Mouse (Mus musculus) heart, postnatal 0 days (tissue): ENCODE data around the gene Rpl37.

ENCODE experiments used
- CTCF ChIP-seq: IDR thresholded peaks from 2 replicates; pipeline ENCODE4 v1.5.1; 2016; ENCODE audit warnings: antibody characterized with exemption, control low read depth, low read depth
- EP300 ChIP-seq: IDR thresholded peaks from 2 replicates; pipeline ENCODE4 v1.6.1; 2016; ENCODE audit warnings: antibody characterized with exemption, low read depth

DNA sequence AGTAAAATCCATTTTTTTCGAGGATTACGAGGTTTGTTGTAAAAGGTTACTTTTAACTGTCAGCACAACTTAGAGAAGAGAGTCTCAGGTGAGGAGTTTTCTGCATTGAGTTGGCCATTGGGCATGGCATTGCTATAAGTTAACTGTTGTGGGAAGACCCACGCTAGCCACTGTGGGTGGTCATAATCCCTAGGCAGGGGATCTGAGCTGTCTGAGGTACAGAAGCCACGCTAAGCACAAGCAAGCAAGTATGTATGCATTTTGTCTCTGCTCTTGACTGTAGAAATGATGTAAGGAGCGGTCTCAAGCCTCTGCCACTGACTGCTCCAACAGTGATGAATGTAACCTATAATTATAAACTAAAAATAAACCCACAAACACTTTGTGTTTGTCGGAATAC lies 10.6 kb upstream of the Rpl37 start:
- no peak for TF ChIP-seq CTCF
- TF ChIP-seq EP300: no peak
